Mouse (Mus musculus): ENCODE data around the gene Tmem243. TPM values are rescaled to one million over a fixed set of nuclear protein-coding genes. Genes with fewer than 3 reads are reported as not detected.

The Tmem243 gene
- 17.2 and 20.4 TPM in 2 replicates for polyA plus RNA-seq (2014; fragmentation: Nextera tagmentation; extraction: Ambion mirVana)

GRCm38 (mm10) chr5:9100207-9100848 lies at the start of gene Tmem243:
Gene Tmem243 (plus strand): TSS chr5:9100668.
- no peaks in the 10 kb centered on the region for H3K4me1 ChIP-seq (ENCODE audit: control insufficient read depth, insufficient read depth, low read length)
- peak; percentile 95 for ATAC-seq (ENCODE audit: insufficient number of reproducible peaks, insufficient read depth, low FRiP score, low read depth)
- WGBS, result under 1% methylated on average over 59 of the region's 59 CpGs
- peak within 1 kb of the TSS; percentile 79 for H3K4me3 ChIP-seq (ENCODE audit: low read depth, low read length)
- no peaks in the 10 kb centered on the region for H3K9me3 ChIP-seq (ENCODE audit: control insufficient read depth, low read depth, low read length)
- no peaks in the 10 kb centered on the region for H3K27me3 ChIP-seq (ENCODE audit: control insufficient read depth, insufficient read depth, low read length)
- peak within 1 kb of the TSS; percentile 67 for H3K9ac ChIP-seq (replicated peaks; ENCODE audit: low read depth, low read length)
- H3K27ac ChIP-seq (ENCODE audit: low read length), result peak within 1 kb of the TSS; percentile 45; the same call in 1 of the 2 replicates
- peak within 1 kb of the TSS; percentile 83 for H3K4me2 ChIP-seq (replicated peaks; ENCODE audit: low read depth, low read length)
- H3K36me3 ChIP-seq (ENCODE audit: control insufficient read depth, insufficient read depth, low read length), result no peaks in the 10 kb centered on the region

- H3K36me3 ChIP-seq (ENCODE audit: control insufficient read depth, insufficient read depth, low read length), result no peaks in the 10 kb centered on the region
- ATAC-seq (ENCODE audit: insufficient number of reproducible peaks, insufficient read depth, low FRiP score, low read depth), result peak; percentile 37; the same call in 1 of the 2 replicates
- no peak overlapping the region for H3K4me3 ChIP-seq (ENCODE audit: low read depth, low read length)
Observed at GRCm38 (mm10) chr5:9056020-9056660, 44.3 kb upstream of the Tmem243 start.

GRCm38 (mm10) chr5:9057277-9057879 lies 43.1 kb upstream of the Tmem243 start:
- no peak overlapping the region for H3K4me3 ChIP-seq (ENCODE audit: low read depth, low read length)
- H3K4me2 ChIP-seq (replicated peaks; ENCODE audit: low read depth, low read length), result no peak overlapping the region
- ATAC-seq (ENCODE audit: insufficient number of reproducible peaks, insufficient read depth, low FRiP score, low read depth), result no peak
- H3K27ac ChIP-seq (ENCODE audit: low read length), result no peak overlapping the region
- no peaks in the 10 kb centered on the region for H3K9me3 ChIP-seq (ENCODE audit: control insufficient read depth, low read depth, low read length)
- H3K36me3 ChIP-seq (ENCODE audit: control insufficient read depth, insufficient read depth, low read length), result no peaks in the 10 kb centered on the region
- WGBS, result 82% methylated on average over 5 of the region's 5 CpGs
- H3K27me3 ChIP-seq (ENCODE audit: control insufficient read depth, insufficient read depth, low read length), result no peaks in the 10 kb centered on the region
- no peaks in the 10 kb centered on the region for H3K4me1 ChIP-seq (ENCODE audit: control insufficient read depth, insufficient read depth, low read length)
- no peak overlapping the region for H3K9ac ChIP-seq (replicated peaks; ENCODE audit: low read depth, low read length)

More at GRCm38 (mm10) chr5:9056020-9056660, 44.3 kb upstream of the Tmem243 start:
- no peak overlapping the region for H3K27ac ChIP-seq (ENCODE audit: low read length)
- no peaks in the 10 kb centered on the region for H3K4me1 ChIP-seq (ENCODE audit: control insufficient read depth, insufficient read depth, low read length)
- H3K9me3 ChIP-seq (ENCODE audit: control insufficient read depth, low read depth, low read length), result no peaks in the 10 kb centered on the region
- H3K9ac ChIP-seq (replicated peaks; ENCODE audit: low read depth, low read length), result no peak overlapping the region
- H3K4me2 ChIP-seq (replicated peaks; ENCODE audit: low read depth, low read length), result no peak overlapping the region
- H3K27me3 ChIP-seq (ENCODE audit: control insufficient read depth, insufficient read depth, low read length), result no peaks in the 10 kb centered on the region
- 27% methylated on average over 3 of the region's 3 CpGs for WGBS

GRCm38 (mm10) chr5:9059303-9060023 lies 41.0 kb upstream of the Tmem243 start:
- 74% methylated on average over 6 of the region's 6 CpGs for WGBS
- Histone ChIP-seq H3K27me3 (ENCODE audit: control insufficient read depth, insufficient read depth, low read length) (no peaks in the 10 kb centered on the region), H3K4me1 (ENCODE audit: control insufficient read depth, insufficient read depth, low read length) (no peaks in the 10 kb centered on the region), H3K27ac (ENCODE audit: low read length) (no peak overlapping the region), H3K4me3 (ENCODE audit: low read depth, low read length) (no peak overlapping the region), H3K9me3 (ENCODE audit: control insufficient read depth, low read depth, low read length) (no peaks in the 10 kb centered on the region), H3K9ac (replicated peaks; ENCODE audit: low read depth, low read length) (no peak overlapping the region), H3K36me3 (ENCODE audit: control insufficient read depth, insufficient read depth, low read length) (no peaks in the 10 kb centered on the region), H3K4me2 (replicated peaks; ENCODE audit: low read depth, low read length) (no peak overlapping the region)
- no peak for ATAC-seq (ENCODE audit: insufficient number of reproducible peaks, insufficient read depth, low FRiP score, low read depth)

- H3K4me3 ChIP-seq (ENCODE audit: low read depth, low read length), result no peak overlapping the region
- H3K27ac ChIP-seq (ENCODE audit: low read length), result no peak overlapping the region
- H3K9ac ChIP-seq (replicated peaks; ENCODE audit: low read depth, low read length), result no peak overlapping the region
- no peaks in the 10 kb centered on the region for H3K9me3 ChIP-seq (ENCODE audit: control insufficient read depth, low read depth, low read length)
- no peaks in the 10 kb centered on the region for H3K4me1 ChIP-seq (ENCODE audit: control insufficient read depth, insufficient read depth, low read length)
- H3K4me2 ChIP-seq (replicated peaks; ENCODE audit: low read depth, low read length), result no peak overlapping the region
- 82% methylated on average over 14 of the region's 14 CpGs for WGBS
- no peaks in the 10 kb centered on the region for H3K27me3 ChIP-seq (ENCODE audit: control insufficient read depth, insufficient read depth, low read length)
- no peaks in the 10 kb centered on the region for H3K36me3 ChIP-seq (ENCODE audit: control insufficient read depth, insufficient read depth, low read length)
- ATAC-seq (ENCODE audit: insufficient number of reproducible peaks, insufficient read depth, low FRiP score, low read depth), result no peak
Observed at GRCm38 (mm10) chr5:9060228-9060627, 40.2 kb upstream of the Tmem243 start.

GRCm38 (mm10) chr5:9064217-9064616 lies 36.3 kb upstream of the Tmem243 start:
- no peak overlapping the region for H3K27ac ChIP-seq (ENCODE audit: low read length)
- no peak overlapping the region for H3K9ac ChIP-seq (replicated peaks; ENCODE audit: low read depth, low read length)
- no peak overlapping the region for H3K4me3 ChIP-seq (ENCODE audit: low read depth, low read length)
- H3K4me2 ChIP-seq (replicated peaks; ENCODE audit: low read depth, low read length), result no peak overlapping the region
- ATAC-seq (ENCODE audit: insufficient number of reproducible peaks, insufficient read depth, low FRiP score, low read depth), result no peak
- H3K4me1 ChIP-seq (ENCODE audit: control insufficient read depth, insufficient read depth, low read length), result no peaks in the 10 kb centered on the region
- no peaks in the 10 kb centered on the region for H3K36me3 ChIP-seq (ENCODE audit: control insufficient read depth, insufficient read depth, low read length)
- H3K9me3 ChIP-seq (ENCODE audit: control insufficient read depth, low read depth, low read length), result no peaks in the 10 kb centered on the region
- H3K27me3 ChIP-seq (ENCODE audit: control insufficient read depth, insufficient read depth, low read length), result no peaks in the 10 kb centered on the region
- WGBS, result 83% methylated on average over 1 of the region's 1 CpGs

- no peaks in the 10 kb centered on the region for H3K4me1 ChIP-seq (ENCODE audit: control insufficient read depth, insufficient read depth, low read length)
Observed at GRCm38 (mm10) chr5:9068886-9069285, 31.6 kb upstream of the Tmem243 start.

GRCm38 (mm10) chr5:9069599-9070209 lies 30.8 kb upstream of the Tmem243 start:
- no peak overlapping the region for H3K4me3 ChIP-seq (ENCODE audit: low read depth, low read length)
- whole genome bisulfite sequencing, result 42% methylated on average over 6 of the region's 6 CpGs
- peak; percentile 85 for ATAC-seq (ENCODE audit: insufficient number of reproducible peaks, insufficient read depth, low FRiP score, low read depth)

More at GRCm38 (mm10) chr5:9068886-9069285, 31.6 kb upstream of the Tmem243 start:
- no peak for ATAC-seq (ENCODE audit: insufficient number of reproducible peaks, insufficient read depth, low FRiP score, low read depth)
- H3K4me3 ChIP-seq (ENCODE audit: low read depth, low read length), result no peak overlapping the region
- no peaks in the 10 kb centered on the region for H3K27me3 ChIP-seq (ENCODE audit: control insufficient read depth, insufficient read depth, low read length)
- H3K9me3 ChIP-seq (ENCODE audit: control insufficient read depth, low read depth, low read length), result no peaks in the 10 kb centered on the region
- no peaks in the 10 kb centered on the region for H3K36me3 ChIP-seq (ENCODE audit: control insufficient read depth, insufficient read depth, low read length)
- no peak overlapping the region for H3K4me2 ChIP-seq (replicated peaks; ENCODE audit: low read depth, low read length)
- no peak overlapping the region for H3K9ac ChIP-seq (replicated peaks; ENCODE audit: low read depth, low read length)
- no peak overlapping the region for H3K27ac ChIP-seq (ENCODE audit: low read length)
- 32% methylated on average over 2 of the region's 2 CpGs for WGBS

More at GRCm38 (mm10) chr5:9069599-9070209, 30.8 kb upstream of the Tmem243 start:
- H3K36me3 ChIP-seq (ENCODE audit: control insufficient read depth, insufficient read depth, low read length), result no peaks in the 10 kb centered on the region
- no peak overlapping the region for H3K9ac ChIP-seq (replicated peaks; ENCODE audit: low read depth, low read length)
- H3K27me3 ChIP-seq (ENCODE audit: control insufficient read depth, insufficient read depth, low read length), result no peaks in the 10 kb centered on the region
- H3K4me2 ChIP-seq (replicated peaks; ENCODE audit: low read depth, low read length), result no peak overlapping the region
- H3K9me3 ChIP-seq (ENCODE audit: control insufficient read depth, low read depth, low read length), result no peaks in the 10 kb centered on the region
- H3K27ac ChIP-seq (ENCODE audit: low read length), result no peak overlapping the region
- H3K4me1 ChIP-seq (ENCODE audit: control insufficient read depth, insufficient read depth, low read length), result no peaks in the 10 kb centered on the region

All from stomach, embryonic 14.5 days (tissue).